Mouse (Mus musculus): ENCODE measurements at regions not wholly inside any gene's neighbourhood (a gene's known extent, or its start where the extent isn't known, plus 50 kb on each side); places are given as distances from the start of the nearest gene placed in this dataset.
A peak's percentile ranks its signal among the peaks of the same experiment; 100 is the strongest.

GRCm38 (mm10) chr10:68842023-68842735 lies 118.7 kb downstream of the Tmem26 start:
- DNase-seq (ENCODE audit: low spot score in 2 of 2) = no peak

- DNase-seq (ENCODE audit: low spot score in 2 of 2) = no peak
Observed at GRCm38 (mm10) chr10:68844066-68844465, 120.6 kb downstream of the Tmem26 start.

- DNase-seq (ENCODE audit: low spot score in 2 of 2) = no peak
Observed at GRCm38 (mm10) chr10:68844596-68844995, 121.2 kb downstream of the Tmem26 start.

GRCm38 (mm10) chr10:68851153-68851552 lies 127.7 kb downstream of the Tmem26 start:
- no peak for DNase-seq (ENCODE audit: low spot score in 2 of 2)

- DNase-seq (ENCODE audit: low spot score in 2 of 2) = no peak
Observed at GRCm38 (mm10) chr10:68855934-68856891, 132.8 kb downstream of the Tmem26 start.

- no peak for DNase-seq (ENCODE audit: low spot score in 2 of 2)
Observed at GRCm38 (mm10) chr10:68864606-68865378, 141.3 kb downstream of the Tmem26 start.

- no peak for DNase-seq (ENCODE audit: low spot score in 2 of 2)
Observed at GRCm38 (mm10) chr10:68865776-68866175, 142.3 kb downstream of the Tmem26 start.

GRCm38 (mm10) chr10:68867361-68867760 lies 143.9 kb downstream of the Tmem26 start:
- no peak for DNase-seq (ENCODE audit: low spot score in 2 of 2)

GRCm38 (mm10) chr10:68872102-68872501 lies 148.7 kb downstream of the Tmem26 start:
- no peak for DNase-seq (ENCODE audit: low spot score in 2 of 2)

- DNase-seq (ENCODE audit: low spot score in 2 of 2) = no peak
Observed at GRCm38 (mm10) chr10:68875641-68876040, 152.2 kb downstream of the Tmem26 start.

- no peak for DNase-seq (ENCODE audit: low spot score in 2 of 2)
Observed at GRCm38 (mm10) chr10:68893100-68893841, 169.8 kb downstream of the Tmem26 start.

GRCm38 (mm10) chr10:68894121-68894520 lies 170.7 kb downstream of the Tmem26 start:
- DNase-seq (ENCODE audit: low spot score in 2 of 2) = no peak

- no peak for DNase-seq (ENCODE audit: low spot score in 2 of 2)
Observed at GRCm38 (mm10) chr10:68897524-68897923, 174.1 kb downstream of the Tmem26 start.

- DNase-seq (ENCODE audit: low spot score in 2 of 2) = no peak
Observed at GRCm38 (mm10) chr10:68901168-68901567, 177.7 kb downstream of the Tmem26 start.

GRCm38 (mm10) chr10:68902670-68903069 lies 179.2 kb downstream of the Tmem26 start:
- peak; percentile 10 to 47 for DNase-seq (ENCODE audit: low spot score in 2 of 2)

- no peak for DNase-seq (ENCODE audit: low spot score in 2 of 2)
Observed at GRCm38 (mm10) chr10:68904337-68904736, 180.9 kb downstream of the Tmem26 start.

- peak; percentile 22 to 70 for DNase-seq (ENCODE audit: low spot score in 2 of 2)
Observed at GRCm38 (mm10) chr10:68908236-68908635, 184.8 kb downstream of the Tmem26 start.

- DNase-seq (ENCODE audit: low spot score in 2 of 2) = peak in 1 of 2 experiments; percentile 3
Observed at GRCm38 (mm10) chr10:68909018-68909417, 185.6 kb downstream of the Tmem26 start.

GRCm38 (mm10) chr10:68916147-68916546 lies 192.7 kb downstream of the Tmem26 start:
- no peak for DNase-seq (ENCODE audit: low spot score in 2 of 2)

- no peak for DNase-seq (ENCODE audit: low spot score in 2 of 2)
Observed at GRCm38 (mm10) chr10:68935843-68936242, 212.4 kb downstream of the Tmem26 start.

- DNase-seq (ENCODE audit: low spot score in 2 of 2) = no peak
Observed at GRCm38 (mm10) chr10:68943239-68943638, 208.0 kb upstream of the Rhobtb1 start.

Data from layer of hippocampus, adult 8-10 months (tissue).